Mouse (Mus musculus): ENCODE data around the gene Klhl29. TPM values are rescaled to one million over a fixed set of nuclear protein-coding genes. Genes with fewer than 3 reads are reported as not detected.
A peak's percentile ranks its signal among the peaks of the same experiment; 100 is the strongest.
"Not testable (repeated sequence)": the region's sequence is repeated elsewhere in the genome, so short reads cannot be mapped to it uniquely, and the experiment has no call there.

Gene Klhl29
- polyA plus RNA-seq, 1 experiment from 2014 or later = 3.4 TPM

- WGBS = 51% methylated on average over 6 of the region's 6 CpGs
- no peaks in the 10 kb centered on the region for H3K27me3 ChIP-seq (ENCODE audit: control insufficient read depth, insufficient read depth, low read length)
- ATAC-seq (ENCODE audit: insufficient number of reproducible peaks, insufficient read depth, low FRiP score, low read depth) = no peak
Observed at GRCm38 (mm10) chr12:5345088-5345487, 30.4 kb downstream of the Klhl29 start.

DNA sequence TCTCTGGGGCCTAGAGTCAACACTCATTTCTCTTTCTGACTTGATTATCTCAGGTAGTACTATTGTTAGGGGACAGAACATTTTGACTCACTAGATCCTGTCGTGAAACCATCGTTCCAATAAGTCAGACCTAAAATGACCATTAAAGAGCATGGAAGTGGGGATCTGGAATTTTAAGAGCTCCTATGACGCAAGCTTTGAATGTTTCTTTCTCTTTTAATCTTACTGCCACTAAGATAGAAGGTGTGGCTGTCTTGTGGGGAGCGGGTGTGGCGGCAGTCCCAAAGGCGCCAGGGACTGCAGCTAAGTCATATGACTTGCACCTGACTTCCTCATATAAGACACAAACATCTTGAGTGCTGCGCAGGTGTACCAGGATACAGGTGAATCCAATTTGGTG, 31.0 kb downstream of the Klhl29 start:
- H3K4me3 ChIP-seq (ENCODE audit: low read depth, low read length); ATAC-seq (ENCODE audit: insufficient number of reproducible peaks, insufficient read depth, low FRiP score, low read depth); H3K4me1 ChIP-seq (ENCODE audit: control insufficient read depth, insufficient read depth, low read length); H3K36me3 ChIP-seq (ENCODE audit: control insufficient read depth, insufficient read depth, low read length); H3K9me3 ChIP-seq (ENCODE audit: control insufficient read depth, low read depth, low read length); H3K27ac ChIP-seq (ENCODE audit: low read length); H3K27me3 ChIP-seq (ENCODE audit: control insufficient read depth, insufficient read depth, low read length); H3K4me2 ChIP-seq (replicated peaks; ENCODE audit: low read depth, low read length); H3K9ac ChIP-seq (replicated peaks; ENCODE audit: low read depth, low read length): not testable (repeated sequence)
- WGBS = 88% methylated on average over 6 of the region's 7 CpGs

More at GRCm38 (mm10) chr12:5345088-5345487, 30.4 kb downstream of the Klhl29 start:
- H3K9me3 ChIP-seq (ENCODE audit: control insufficient read depth, low read depth, low read length) = no peaks in the 10 kb centered on the region
- H3K4me3 ChIP-seq (ENCODE audit: low read depth, low read length) = no peak overlapping the region
- H3K9ac ChIP-seq (replicated peaks; ENCODE audit: low read depth, low read length) = no peak overlapping the region
- H3K4me1 ChIP-seq (ENCODE audit: control insufficient read depth, insufficient read depth, low read length) = no peaks in the 10 kb centered on the region
- no peak overlapping the region for H3K4me2 ChIP-seq (replicated peaks; ENCODE audit: low read depth, low read length)
- no peaks in the 10 kb centered on the region for H3K36me3 ChIP-seq (ENCODE audit: control insufficient read depth, insufficient read depth, low read length)
- no peak overlapping the region for H3K27ac ChIP-seq (ENCODE audit: low read length)

DNA sequence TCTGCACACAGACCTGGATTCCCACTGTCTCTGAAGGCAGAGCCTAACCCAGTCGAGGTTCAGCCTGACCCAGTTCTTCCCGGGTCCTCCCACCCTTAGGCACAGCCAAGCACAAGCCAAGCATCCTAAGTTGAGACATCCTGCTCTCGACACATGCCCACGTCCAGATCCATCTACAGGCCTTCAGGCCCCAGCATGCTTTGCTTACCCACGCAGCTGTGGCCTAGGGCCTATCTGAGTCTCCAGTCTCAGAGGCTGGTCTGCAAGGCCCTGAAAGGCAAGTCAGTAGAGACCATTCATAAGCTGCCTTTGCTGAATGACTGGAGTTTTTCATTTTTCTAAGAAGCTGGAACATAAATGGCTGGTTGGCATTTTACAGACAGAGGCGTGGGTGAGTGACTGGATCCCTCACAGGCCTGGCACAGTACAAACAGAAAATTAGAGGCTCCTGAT, 35.3 kb downstream of the Klhl29 start:
- H3K27me3 ChIP-seq (ENCODE audit: control insufficient read depth, insufficient read depth, low read length) = no peaks in the 10 kb centered on the region
- 87% methylated on average over 6 of the region's 6 CpGs for WGBS
- H3K27ac ChIP-seq (ENCODE audit: low read length) = no peak overlapping the region
- no peaks in the 10 kb centered on the region for H3K36me3 ChIP-seq (ENCODE audit: control insufficient read depth, insufficient read depth, low read length)
- no peak overlapping the region for H3K4me3 ChIP-seq (ENCODE audit: low read depth, low read length)
- H3K4me1 ChIP-seq (ENCODE audit: control insufficient read depth, insufficient read depth, low read length) = no peaks in the 10 kb centered on the region
- H3K9me3 ChIP-seq (ENCODE audit: control insufficient read depth, low read depth, low read length) = no peaks in the 10 kb centered on the region
- no peak for ATAC-seq (ENCODE audit: insufficient number of reproducible peaks, insufficient read depth, low FRiP score, low read depth)
- H3K9ac ChIP-seq (replicated peaks; ENCODE audit: low read depth, low read length) = no peak overlapping the region
- no peak overlapping the region for H3K4me2 ChIP-seq (replicated peaks; ENCODE audit: low read depth, low read length)

- Histone ChIP-seq H3K4me3 (ENCODE audit: low read depth, low read length) (no peak overlapping the region), H3K27ac (ENCODE audit: low read length) (no peak overlapping the region), H3K36me3 (ENCODE audit: control insufficient read depth, insufficient read depth, low read length) (no peaks in the 10 kb centered on the region), H3K27me3 (ENCODE audit: control insufficient read depth, insufficient read depth, low read length) (no peaks in the 10 kb centered on the region), H3K4me2 (replicated peaks; ENCODE audit: low read depth, low read length) (no peak overlapping the region), H3K9ac (replicated peaks; ENCODE audit: low read depth, low read length) (no peak overlapping the region), H3K9me3 (ENCODE audit: control insufficient read depth, low read depth, low read length) (no peaks in the 10 kb centered on the region), H3K4me1 (ENCODE audit: control insufficient read depth, insufficient read depth, low read length) (no peaks in the 10 kb centered on the region)
- 57% methylated on average over 8 of the region's 8 CpGs for WGBS
- no peak for ATAC-seq (ENCODE audit: insufficient number of reproducible peaks, insufficient read depth, low FRiP score, low read depth)
Observed at GRCm38 (mm10) chr12:5336927-5337712, 38.4 kb downstream of the Klhl29 start.

GRCm38 (mm10) chr12:5336331-5336730, 39.2 kb downstream of the Klhl29 start:
- H3K9me3 ChIP-seq (ENCODE audit: control insufficient read depth, low read depth, low read length) = no peaks in the 10 kb centered on the region
- no peaks in the 10 kb centered on the region for H3K27me3 ChIP-seq (ENCODE audit: control insufficient read depth, insufficient read depth, low read length)
- ATAC-seq (ENCODE audit: insufficient number of reproducible peaks, insufficient read depth, low FRiP score, low read depth) = no peak
- no peaks in the 10 kb centered on the region for H3K4me1 ChIP-seq (ENCODE audit: control insufficient read depth, insufficient read depth, low read length)
- 84% methylated on average over 6 of the region's 6 CpGs for WGBS
- H3K9ac ChIP-seq (replicated peaks; ENCODE audit: low read depth, low read length) = no peak overlapping the region
- H3K36me3 ChIP-seq (ENCODE audit: control insufficient read depth, insufficient read depth, low read length) = no peaks in the 10 kb centered on the region
- H3K27ac ChIP-seq (ENCODE audit: low read length) = no peak overlapping the region
- no peak overlapping the region for H3K4me3 ChIP-seq (ENCODE audit: low read depth, low read length)
- no peak overlapping the region for H3K4me2 ChIP-seq (replicated peaks; ENCODE audit: low read depth, low read length)

GRCm38 (mm10) chr12:5334956-5335355, 40.5 kb downstream of the Klhl29 start:
- 62% methylated on average over 9 of the region's 9 CpGs for WGBS
- no peaks in the 10 kb centered on the region for H3K36me3 ChIP-seq (ENCODE audit: control insufficient read depth, insufficient read depth, low read length)
- H3K4me1 ChIP-seq (ENCODE audit: control insufficient read depth, insufficient read depth, low read length) = no peaks in the 10 kb centered on the region
- H3K27me3 ChIP-seq (ENCODE audit: control insufficient read depth, insufficient read depth, low read length) = no peaks in the 10 kb centered on the region
- no peak overlapping the region for H3K4me2 ChIP-seq (replicated peaks; ENCODE audit: low read depth, low read length)
- no peak overlapping the region for H3K4me3 ChIP-seq (ENCODE audit: low read depth, low read length)
- H3K27ac ChIP-seq (ENCODE audit: low read length) = no peak overlapping the region
- no peak for ATAC-seq (ENCODE audit: insufficient number of reproducible peaks, insufficient read depth, low FRiP score, low read depth)
- H3K9ac ChIP-seq (replicated peaks; ENCODE audit: low read depth, low read length) = no peak overlapping the region
- H3K9me3 ChIP-seq (ENCODE audit: control insufficient read depth, low read depth, low read length) = no peaks in the 10 kb centered on the region

DNA sequence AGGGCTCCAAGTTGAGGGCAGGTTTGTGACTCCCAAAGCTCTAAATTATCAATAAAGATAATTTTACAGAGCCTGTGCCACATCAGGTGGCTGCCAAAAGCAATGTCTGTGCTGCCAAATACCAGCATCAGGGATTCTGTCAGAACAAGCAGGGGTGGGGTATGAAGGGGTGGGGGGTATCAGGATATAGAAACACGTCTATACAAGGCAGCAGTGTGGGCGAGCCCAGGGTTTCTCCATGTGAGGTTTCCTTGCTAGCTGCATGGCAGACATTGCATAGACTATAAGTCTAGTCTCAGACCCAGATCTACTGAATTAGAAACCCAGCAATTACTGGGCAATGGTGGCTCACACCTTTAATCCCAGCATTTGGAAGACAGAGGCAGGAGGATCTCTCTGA, 41.3 kb downstream of the Klhl29 start:
- Histone ChIP-seq H3K27ac (ENCODE audit: low read length) (no peak overlapping the region), H3K27me3 (ENCODE audit: control insufficient read depth, insufficient read depth, low read length) (no peaks in the 10 kb centered on the region), H3K4me1 (ENCODE audit: control insufficient read depth, insufficient read depth, low read length) (no peaks in the 10 kb centered on the region), H3K4me3 (ENCODE audit: low read depth, low read length) (no peak overlapping the region), H3K36me3 (ENCODE audit: control insufficient read depth, insufficient read depth, low read length) (no peaks in the 10 kb centered on the region), H3K9ac (replicated peaks; ENCODE audit: low read depth, low read length) (no peak overlapping the region), H3K9me3 (ENCODE audit: control insufficient read depth, low read depth, low read length) (no peaks in the 10 kb centered on the region), H3K4me2 (replicated peaks; ENCODE audit: low read depth, low read length) (no peak overlapping the region)
- ATAC-seq (ENCODE audit: insufficient number of reproducible peaks, insufficient read depth, low FRiP score, low read depth) = no peak
- WGBS = 83% methylated on average over 2 of the region's 2 CpGs

- no peaks in the 10 kb centered on the region for H3K4me1 ChIP-seq (ENCODE audit: control insufficient read depth, insufficient read depth, low read length)
- H3K27me3 ChIP-seq (ENCODE audit: control insufficient read depth, insufficient read depth, low read length) = no peaks in the 10 kb centered on the region
- 0 out of 2 replicates have a peak, but pooled peaks have one; percentile 23 for ATAC-seq (ENCODE audit: insufficient number of reproducible peaks, insufficient read depth, low FRiP score, low read depth)
- no peak overlapping the region for H3K27ac ChIP-seq (ENCODE audit: low read length)
- H3K9me3 ChIP-seq (ENCODE audit: control insufficient read depth, low read depth, low read length) = no peaks in the 10 kb centered on the region
- no peak overlapping the region for H3K4me2 ChIP-seq (replicated peaks; ENCODE audit: low read depth, low read length)
- H3K36me3 ChIP-seq (ENCODE audit: control insufficient read depth, insufficient read depth, low read length) = no peaks in the 10 kb centered on the region
- H3K4me3 ChIP-seq (ENCODE audit: low read depth, low read length) = no peak overlapping the region
- WGBS = 58% methylated on average over 13 of the region's 13 CpGs
- no peak overlapping the region for H3K9ac ChIP-seq (replicated peaks; ENCODE audit: low read depth, low read length)
Observed at GRCm38 (mm10) chr12:5331810-5332484, 43.5 kb downstream of the Klhl29 start.
